Mouse (Mus musculus) liver, adult 2 months (tissue): Measurements from ENCODE around the gene Arl15.

Source experiments
- CTCF ChIP-seq: fragments of 200-500 bp; IDR thresholded peaks from 2 replicates; pipeline ENCODE4 v1.5.1; 2011; ENCODE audit warnings: low read depth, low read length, control low read depth
- POLR2A ChIP-seq: fragments of 200-500 bp; IDR thresholded peaks from 2 replicates; pipeline ENCODE4 v1.6.1; 2011; ENCODE audit warnings: low read length, control low read depth; ENCODE audit not compliant: insufficient read depth; ENCODE audit errors: extremely low read depth

DNA sequence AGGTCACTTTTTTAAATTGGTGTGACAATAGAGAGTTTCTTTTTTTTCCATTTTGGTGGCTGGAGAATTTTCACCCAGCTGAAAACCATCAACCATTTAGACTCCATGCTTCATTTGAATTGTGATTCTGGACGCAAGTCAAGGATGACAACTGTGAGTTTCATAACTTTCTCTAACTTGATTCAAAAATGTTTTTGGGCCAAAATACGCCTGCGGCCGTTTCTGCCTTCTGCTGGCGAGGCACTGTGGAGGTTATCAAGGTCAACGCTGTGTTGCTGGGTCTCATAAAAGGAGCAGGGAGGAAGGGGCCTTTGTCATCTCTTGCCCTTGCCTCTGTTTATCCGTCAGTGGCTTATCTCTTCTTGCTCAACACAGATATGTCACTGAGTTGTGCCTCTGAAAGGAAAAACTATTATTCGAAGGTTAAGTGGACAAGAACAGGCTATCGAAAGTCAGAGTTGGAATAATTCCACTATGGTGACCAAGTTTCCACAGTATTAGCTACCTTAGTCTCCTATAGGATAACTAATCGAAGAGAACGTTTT is 106.8 kb downstream of the Arl15 start:
- TF ChIP-seq POLR2A, result no peak
- TF ChIP-seq CTCF, result no peak
